Mouse (Mus musculus): ENCODE measurements around the gene Nanos2. TPM values are rescaled to one million over a fixed set of nuclear protein-coding genes. Genes with fewer than 3 reads are reported as not detected.
A peak's percentile ranks its signal among the peaks of the same experiment; 100 is the strongest.

Nanos2 gene
- polyA plus RNA-seq, 2 experiments = not detected

GRCm38 (mm10) chr7:18970956-18971355 is 16.2 kb upstream of the Nanos2 start:
- no peaks in the 10 kb centered on the region for H3K4me1 ChIP-seq (replicated peaks; ENCODE audit: control insufficient read depth in 2 of 2, insufficient read depth in 2 of 2, low read length in 1 of 2)
- no peaks in the 10 kb centered on the region for H3K36me3 ChIP-seq (replicated peaks; ENCODE audit: control insufficient read depth, insufficient read depth, low read depth)
- TF ChIP-seq CTCF (IDR thresholded peaks at IDR 0.05; ENCODE audit: low read depth) (peak; percentile 39; the same call in 1 of the 2 replicates), EP300 (IDR thresholded peaks at IDR 0.05; ENCODE audit: low read depth) (no peak)
- H3K9me3 ChIP-seq (ENCODE audit: control insufficient read depth, low read length) = no peaks in the 10 kb centered on the region
- H3K4me2 ChIP-seq (ENCODE audit: low read depth) = no peak overlapping the region
- H3K27ac ChIP-seq = no peak overlapping the region
- no peaks in the 10 kb centered on the region; the same call in 1 of the 2 replicates for H3K27me3 ChIP-seq (ENCODE audit: control insufficient read depth, insufficient read depth, low read length)
- WGBS (ENCODE audit: insufficient replicate concordance) = 73% methylated on average over 3 of the region's 3 CpGs
- DNase-seq (ENCODE audit: low read depth in 3 of 3, low spot score in 3 of 3) (no peak), ATAC-seq (ENCODE audit: insufficient read depth) (no peak)
- H3K9ac ChIP-seq (replicated peaks) = no peak overlapping the region
- H3K4me3 ChIP-seq (ENCODE audit: insufficient read depth in 1 of 2, low read depth in 2 of 2, low read length in 2 of 2) = no peak overlapping the region

GRCm38 (mm10) chr7:18978381-18978780 is 8.8 kb upstream of the Nanos2 start:
- Histone ChIP-seq H3K27ac (no peak overlapping the region), H3K9ac (replicated peaks) (no peak overlapping the region), H3K27me3 (ENCODE audit: control insufficient read depth, insufficient read depth, low read length) (no peaks in the 10 kb centered on the region), H3K4me1 (replicated peaks; ENCODE audit: control insufficient read depth in 2 of 2, insufficient read depth in 2 of 2, low read length in 1 of 2) (no peaks in the 10 kb centered on the region), H3K9me3 (ENCODE audit: control insufficient read depth, low read length) (no peaks in the 10 kb centered on the region), H3K4me2 (ENCODE audit: low read depth) (no peak overlapping the region), H3K36me3 (replicated peaks; ENCODE audit: control insufficient read depth, insufficient read depth, low read depth) (no peaks in the 10 kb centered on the region), H3K4me3 (ENCODE audit: insufficient read depth in 1 of 2, low read depth in 2 of 2, low read length in 2 of 2) (no peak overlapping the region)
- ATAC-seq (ENCODE audit: insufficient read depth) (no peak), DNase-seq (ENCODE audit: low read depth in 3 of 3, low spot score in 3 of 3) (no peak)
- 80% methylated on average over 9 of the region's 9 CpGs for WGBS (ENCODE audit: insufficient replicate concordance)
- TF ChIP-seq EP300 (IDR thresholded peaks at IDR 0.05; ENCODE audit: low read depth) (no peak), CTCF (IDR thresholded peaks at IDR 0.05; ENCODE audit: low read depth) (no peak)

GRCm38 (mm10) chr7:18986503-18986902 is 697 bp upstream of the Nanos2 start:
- Histone ChIP-seq H3K4me2 (ENCODE audit: low read depth) (no peak overlapping the region), H3K27me3 (ENCODE audit: control insufficient read depth, insufficient read depth, low read length) (peaks cover 25% of the 10 kb centered on the region), H3K4me1 (replicated peaks; ENCODE audit: control insufficient read depth in 2 of 2, insufficient read depth in 2 of 2, low read length in 1 of 2) (peaks cover 0 to 5% of the 10 kb centered on the region in 2 experiments; a peak in 1 of 4 replicates), H3K4me3 (ENCODE audit: insufficient read depth in 1 of 2, low read depth in 2 of 2, low read length in 2 of 2) (no peak overlapping the region), H3K9me3 (ENCODE audit: control insufficient read depth, low read length) (no peaks in the 10 kb centered on the region), H3K9ac (replicated peaks) (no peak overlapping the region), H3K36me3 (replicated peaks; ENCODE audit: control insufficient read depth, insufficient read depth, low read depth) (no peaks in the 10 kb centered on the region), H3K27ac (no peak overlapping the region)
- ATAC-seq (ENCODE audit: insufficient read depth) = no peak
- 48% methylated on average over 2 of the region's 2 CpGs for WGBS (ENCODE audit: insufficient replicate concordance)
- DNase-seq (ENCODE audit: low read depth in 3 of 3, low spot score in 3 of 3) = no peak
- TF ChIP-seq CTCF (IDR thresholded peaks at IDR 0.05; ENCODE audit: low read depth) (no peak), EP300 (IDR thresholded peaks at IDR 0.05; ENCODE audit: low read depth) (no peak)

GRCm38 (mm10) chr7:18987747-18988146 is 547 bp downstream of the Nanos2 start:
- Histone ChIP-seq H3K4me3 (ENCODE audit: insufficient read depth in 1 of 2, low read depth in 2 of 2, low read length in 2 of 2) (no peak overlapping the region), H3K9me3 (ENCODE audit: control insufficient read depth, low read length) (no peaks in the 10 kb centered on the region), H3K27ac (no peak overlapping the region), H3K27me3 (ENCODE audit: control insufficient read depth, insufficient read depth, low read length) (peaks cover 37% of the 10 kb centered on the region), H3K9ac (replicated peaks) (no peak overlapping the region), H3K4me2 (ENCODE audit: low read depth) (no peak overlapping the region), H3K4me1 (replicated peaks; ENCODE audit: control insufficient read depth in 2 of 2, insufficient read depth in 2 of 2, low read length in 1 of 2) (peaks cover 0 to 5% of the 10 kb centered on the region in 2 experiments; a peak in 1 of 4 replicates), H3K36me3 (replicated peaks; ENCODE audit: control insufficient read depth, insufficient read depth, low read depth) (no peaks in the 10 kb centered on the region)
- WGBS (ENCODE audit: insufficient replicate concordance) = 53% methylated on average over 13 of the region's 13 CpGs
- DNase-seq (ENCODE audit: low read depth in 3 of 3, low spot score in 3 of 3) (no peak), ATAC-seq (ENCODE audit: insufficient read depth) (no peak)
- no peak for TF ChIP-seq CTCF (IDR thresholded peaks at IDR 0.05; ENCODE audit: low read depth)
- TF ChIP-seq EP300 (IDR thresholded peaks at IDR 0.05; ENCODE audit: low read depth) = no peak

DNA sequence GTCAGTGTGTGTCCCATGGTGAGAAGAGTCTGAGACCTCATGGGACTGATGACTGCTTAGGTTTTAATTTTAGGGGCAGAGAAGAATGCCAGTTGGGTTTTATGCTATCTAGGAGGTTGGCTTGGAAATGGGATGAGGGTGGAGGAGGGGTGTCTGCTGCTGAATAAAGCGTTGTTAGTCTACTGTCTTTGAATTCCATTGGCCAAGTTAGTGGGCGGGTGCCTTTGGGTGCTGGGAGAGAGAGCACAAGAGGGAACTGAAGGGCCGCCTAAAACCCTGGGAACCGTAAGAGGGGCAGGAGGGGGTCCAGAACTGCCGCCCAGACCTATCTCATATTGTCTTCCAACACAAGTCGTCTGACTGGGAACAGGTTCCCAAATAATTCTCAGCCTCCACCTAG is 1.6 kb downstream of the Nanos2 start:
- WGBS (ENCODE audit: insufficient replicate concordance) = 47% methylated on average over 6 of the region's 6 CpGs
- H3K9me3 ChIP-seq (ENCODE audit: control insufficient read depth, low read length) = no peaks in the 10 kb centered on the region
- no peak overlapping the region for H3K9ac ChIP-seq (replicated peaks)
- H3K27me3 ChIP-seq (ENCODE audit: control insufficient read depth, insufficient read depth, low read length) = peaks cover 48% of the 10 kb centered on the region
- H3K4me3 ChIP-seq (ENCODE audit: insufficient read depth in 1 of 2, low read depth in 2 of 2, low read length in 2 of 2) = no peak overlapping the region
- TF ChIP-seq EP300 (IDR thresholded peaks at IDR 0.05; ENCODE audit: low read depth) (no peak), CTCF (IDR thresholded peaks at IDR 0.05; ENCODE audit: low read depth) (no peak)
- DNase-seq (ENCODE audit: low read depth in 3 of 3, low spot score in 3 of 3) (no peak), ATAC-seq (ENCODE audit: insufficient read depth) (no peak)
- H3K36me3 ChIP-seq (replicated peaks; ENCODE audit: control insufficient read depth, insufficient read depth, low read depth) = no peaks in the 10 kb centered on the region
- peaks cover 0 to 5% of the 10 kb centered on the region in 2 experiments; a peak in 1 of 4 replicates for H3K4me1 ChIP-seq (replicated peaks; ENCODE audit: control insufficient read depth in 2 of 2, insufficient read depth in 2 of 2, low read length in 1 of 2)
- no peak overlapping the region for H3K27ac ChIP-seq
- no peak overlapping the region for H3K4me2 ChIP-seq (ENCODE audit: low read depth)
